Mouse (Mus musculus): ENCODE measurements around the gene Gm20878. TPM values are rescaled to one million over a fixed set of nuclear protein-coding genes. Genes with fewer than 3 reads are reported as not detected.
"Not testable (repeated sequence)": the region's sequence is repeated elsewhere in the genome, so short reads cannot be mapped to it uniquely, and the experiment has no call there.

Gene Gm20878
- 12.1 and 13.6 TPM in 2 replicates for polyA plus RNA-seq (2015; fragmentation: Nextera tagmentation; extraction: Ambion mirVana)

GRCm38 (mm10) chr4:41941272-41941671 is at the start of gene Gm20878:
Gm20878 (plus strand) TSS chr4:41941572.
- H3K27me3 ChIP-seq (replicated peaks; ENCODE audit: control insufficient read depth, insufficient read depth, low read length); H3K9me3 ChIP-seq (ENCODE audit: control insufficient read depth, low read length); H3K36me3 ChIP-seq (ENCODE audit: control insufficient read depth, insufficient read depth, low read length); H3K27ac ChIP-seq (ENCODE audit: low read depth, low read length); H3K4me1 ChIP-seq (ENCODE audit: control insufficient read depth, insufficient read depth, low read depth, low read length); H3K9ac ChIP-seq (ENCODE audit: low read depth, low read length); H3K4me2 ChIP-seq (ENCODE audit: low read length); H3K4me3 ChIP-seq (ENCODE audit: low read length); ATAC-seq: not testable (repeated sequence)
- WGBS, result no CpG with 5 or more reads among the region's 8 CpGs

GRCm38 (mm10) chr4:41903310-41903709 is 38.1 kb upstream of the Gm20878 start, which contains the start of gene Gm21541:
Gm21541 (plus strand) TSS chr4:41903610.
- H3K9ac ChIP-seq (ENCODE audit: low read depth, low read length); H3K36me3 ChIP-seq (ENCODE audit: control insufficient read depth, insufficient read depth, low read length); ATAC-seq; H3K4me1 ChIP-seq (ENCODE audit: control insufficient read depth, insufficient read depth, low read depth, low read length); H3K4me3 ChIP-seq (ENCODE audit: low read length); H3K4me2 ChIP-seq (ENCODE audit: low read length); H3K27ac ChIP-seq (ENCODE audit: low read depth, low read length); H3K9me3 ChIP-seq (ENCODE audit: control insufficient read depth, low read length); H3K27me3 ChIP-seq (replicated peaks; ENCODE audit: control insufficient read depth, insufficient read depth, low read length): not testable (repeated sequence)
- no CpG with 5 or more reads among the region's 5 CpGs for WGBS

- H3K9ac ChIP-seq (ENCODE audit: low read depth, low read length); ATAC-seq; H3K9me3 ChIP-seq (ENCODE audit: control insufficient read depth, low read length); H3K36me3 ChIP-seq (ENCODE audit: control insufficient read depth, insufficient read depth, low read length); H3K4me1 ChIP-seq (ENCODE audit: control insufficient read depth, insufficient read depth, low read depth, low read length); H3K4me2 ChIP-seq (ENCODE audit: low read length); H3K27ac ChIP-seq (ENCODE audit: low read depth, low read length); H3K27me3 ChIP-seq (replicated peaks; ENCODE audit: control insufficient read depth, insufficient read depth, low read length); H3K4me3 ChIP-seq (ENCODE audit: low read length): not testable (repeated sequence)
- WGBS, result no CpG with 5 or more reads among the region's 1 CpGs
Measured at GRCm38 (mm10) chr4:41965758-41966157, 24.4 kb downstream of the Gm20878 start, which contains the start of gene Fam205a4. Fam205a4 (plus strand) TSS chr4:41966058.

Other genes with a start within 250 kb of the Gm20878 start
- gene Cntfr, start 244.5 kb upstream of the Gm20878 start, polyA plus RNA-seq (2015; fragmentation: Nextera tagmentation; extraction: Ambion mirVana), result 22.5 and 29.5 TPM in 2 replicates
- 46.4 and 46.6 TPM in 2 replicates for gene Il11ra1, start 241.6 kb upstream of the Gm20878 start, polyA plus RNA-seq (2015; fragmentation: Nextera tagmentation; extraction: Ambion mirVana)
- gene Rpp25l, start 228.0 kb upstream of the Gm20878 start, polyA plus RNA-seq (2015; fragmentation: Nextera tagmentation; extraction: Ambion mirVana), result 63.6 and 65.2 TPM in 2 replicates
- 309 and 323 TPM in 2 replicates for gene Dctn3, start 218.4 kb upstream of the Gm20878 start, polyA plus RNA-seq (2015; fragmentation: Nextera tagmentation; extraction: Ambion mirVana)
- 0.76 and 0.84 TPM in 2 replicates for gene Arid3c, start 210.4 kb upstream of the Gm20878 start, polyA plus RNA-seq (2015; fragmentation: Nextera tagmentation; extraction: Ambion mirVana)
- gene Galt, start 186.3 kb upstream of the Gm20878 start, polyA plus RNA-seq (2015; fragmentation: Nextera tagmentation; extraction: Ambion mirVana), result 60.9 and 61.8 TPM in 2 replicates
- 86.8 and 96.3 TPM in 2 replicates for gene Sigmar1, start 185.4 kb upstream of the Gm20878 start, polyA plus RNA-seq (2015; fragmentation: Nextera tagmentation; extraction: Ambion mirVana)
- 260 and 276 TPM in 2 replicates for gene Ccl27a, start 167.3 kb upstream of the Gm20878 start, polyA plus RNA-seq (2015; fragmentation: Nextera tagmentation; extraction: Ambion mirVana)
- gene Gm21541, start 38.0 kb upstream of the Gm20878 start, polyA plus RNA-seq (2015; fragmentation: Nextera tagmentation; extraction: Ambion mirVana), result not detected in 2 replicates
- 1.9 and 2.0 TPM in 2 replicates for gene Fam205a4, start 24.5 kb downstream of the Gm20878 start, polyA plus RNA-seq (2015; fragmentation: Nextera tagmentation; extraction: Ambion mirVana)
- gene Gm21093, start 93.2 kb downstream of the Gm20878 start, polyA plus RNA-seq (2015; fragmentation: Nextera tagmentation; extraction: Ambion mirVana), result 0.28 and 0.74 TPM in 2 replicates
- not detected in 2 replicates for gene Gm3893, start 149.6 kb downstream of the Gm20878 start, polyA plus RNA-seq (2015; fragmentation: Nextera tagmentation; extraction: Ambion mirVana)
- not detected in 2 replicates for gene Gm13304, start 173.2 kb downstream of the Gm20878 start, polyA plus RNA-seq (2015; fragmentation: Nextera tagmentation; extraction: Ambion mirVana)
- 3.1 and 5.3 TPM in 2 replicates for gene Gm13306, start 211.9 kb downstream of the Gm20878 start, polyA plus RNA-seq (2015; fragmentation: Nextera tagmentation; extraction: Ambion mirVana)
- gene Gm13305, start 227.0 kb downstream of the Gm20878 start, polyA plus RNA-seq (2015; fragmentation: Nextera tagmentation; extraction: Ambion mirVana), result not detected in 2 replicates